Mouse (Mus musculus): ENCODE data around the gene Rapgef3. TPM values are rescaled to one million over a fixed set of nuclear protein-coding genes. Genes with fewer than 3 reads are reported as not detected.

Gene Rapgef3
- total and polyA plus RNA-seq, 3 experiments: 2.5 to 3.4 (median 3.2) TPM

- no peaks in the 10 kb centered on the region for H3K9me3 ChIP-seq (replicated peaks; ENCODE audit: low read length)
- DNase-seq (ENCODE audit: extremely low read depth): no peak
- peaks cover 14 to 62% of the 10 kb centered on the region in 2 experiments for H3K4me1 ChIP-seq (ENCODE audit: control insufficient read depth in 1 of 2, insufficient read depth in 2 of 2)
- TF ChIP-seq TCF12 (IDR thresholded peaks at IDR 0.05; ENCODE audit: low read depth, low read length): no peak
- TF ChIP-seq CTCF (conservative IDR thresholded peaks at IDR 0.05 in 1 of 2, IDR thresholded peaks at IDR 0.05 in 1 of 2; ENCODE audit: low read depth in 2 of 2, low read length in 2 of 2): no peak
- TF ChIP-seq USF2 (conservative IDR thresholded peaks at IDR 0.05; ENCODE audit: low read depth, low read length): no peak
- TF ChIP-seq MAFK (IDR thresholded peaks at IDR 0.05; ENCODE audit: insufficient replicate concordance, low read length): no peak
- no peak for TF ChIP-seq NRF1 (IDR thresholded peaks at IDR 0.05; ENCODE audit: low read depth, low read length)
- TF ChIP-seq ZMIZ1 (IDR thresholded peaks at IDR 0.05; ENCODE audit: low read depth, low read length): no peak
- TF ChIP-seq SMC3 (IDR thresholded peaks at IDR 0.05; ENCODE audit: low read depth, low read length): no peak
- TF ChIP-seq TBP (conservative IDR thresholded peaks at IDR 0.05; ENCODE audit: low read depth, low read length): no peak
- no peak for TF ChIP-seq ELF1 (IDR thresholded peaks at IDR 0.05; ENCODE audit: low read depth, low read length)
- TF ChIP-seq RCOR1 (conservative IDR thresholded peaks at IDR 0.05; ENCODE audit: low read depth, low read length): no peak
- no peak for TF ChIP-seq EP300 (IDR thresholded peaks at IDR 0.05; ENCODE audit: low read length)
- TF ChIP-seq JUND (conservative IDR thresholded peaks at IDR 0.05; ENCODE audit: low read depth, low read length): no peak
- no peak for TF ChIP-seq MEF2A (IDR thresholded peaks at IDR 0.05; ENCODE audit: borderline replicate concordance, low read depth, low read length)
- no peak for TF ChIP-seq NELFE (IDR thresholded peaks at IDR 0.05; ENCODE audit: low read depth, low read length)
- TF ChIP-seq KAT2A (IDR thresholded peaks at IDR 0.05; ENCODE audit: insufficient replicate concordance, low read length): no peak
- no peak for TF ChIP-seq HCFC1 (IDR thresholded peaks at IDR 0.05; ENCODE audit: low read depth, low read length)
- no peak for TF ChIP-seq RAD21 (IDR thresholded peaks at IDR 0.05; ENCODE audit: low read depth, low read length)
- TF ChIP-seq MYC (IDR thresholded peaks at IDR 0.05; ENCODE audit: low read depth, low read length): no peak
- H3K4me3 ChIP-seq (replicated peaks in 1 of 3; ENCODE audit: low read depth in 2 of 3, low read length in 2 of 3, poor library complexity in 1 of 3): no peak overlapping the region
- no peak overlapping the region for H3K27ac ChIP-seq (ENCODE audit: insufficient read depth, low read depth)
- H3K4me2 ChIP-seq (ENCODE audit: insufficient read depth, low read depth, poor library complexity, severe bottlenecking): no peak overlapping the region
- H3K9ac ChIP-seq (ENCODE audit: insufficient read depth, low read depth): no peak overlapping the region
- H3K79me2 ChIP-seq (replicated peaks; ENCODE audit: control insufficient read depth, extremely low read depth, insufficient read depth, poor library complexity, severe bottlenecking): peaks cover 9% of the 10 kb centered on the region
- H3K36me3 ChIP-seq (replicated peaks in 1 of 2; ENCODE audit: control insufficient read depth in 1 of 2, insufficient read depth in 1 of 2, low read length in 1 of 2): peaks cover 0 to 2% of the 10 kb centered on the region in 2 experiments
- H3K27me3 ChIP-seq (replicated peaks): peaks cover 2% of the 10 kb centered on the region
- dilution Hi-C loops (cut with MboI; ENCODE audit: extremely low pct_ligation_motif_present, extremely low pct_unique_long_range_greater_than_20kb, low sequenced_read_pairs): loop anchor here (25.0 kb wide), 1 partner anchor 180 kb away; the partner anchor contains the start of gene Tmem106c
- in situ Hi-C loops (cut with MboI; ENCODE audit: low pct_ligation_motif_present, low pct_unique_long_range_greater_than_20kb, low sequenced_read_pairs): no loop called here
These were observed 14.4 kb upstream of the Rapgef3 start for GRCm38 (mm10) chr15:97781961-97782748.

GRCm38 (mm10) chr15:97780611-97781031 is 12.8 kb upstream of the Rapgef3 start:
- H3K79me2 ChIP-seq (replicated peaks; ENCODE audit: control insufficient read depth, extremely low read depth, insufficient read depth, poor library complexity, severe bottlenecking): peaks cover 4% of the 10 kb centered on the region; the same call in 1 of the 2 replicates
- no peak overlapping the region for H3K4me2 ChIP-seq (ENCODE audit: insufficient read depth, low read depth, poor library complexity, severe bottlenecking)
- H3K4me1 ChIP-seq (ENCODE audit: control insufficient read depth in 1 of 2, insufficient read depth in 2 of 2): peaks cover 5 to 56% of the 10 kb centered on the region in 2 experiments
- no peak overlapping the region for H3K27ac ChIP-seq (ENCODE audit: insufficient read depth, low read depth)
- no peak for DNase-seq (ENCODE audit: extremely low read depth)
- no peaks in the 10 kb centered on the region for H3K36me3 ChIP-seq (replicated peaks in 1 of 2; ENCODE audit: control insufficient read depth in 1 of 2, insufficient read depth in 1 of 2, low read length in 1 of 2)
- no peaks in the 10 kb centered on the region for H3K9me3 ChIP-seq (replicated peaks; ENCODE audit: low read length)
- in situ Hi-C loops (cut with MboI; ENCODE audit: low pct_ligation_motif_present, low pct_unique_long_range_greater_than_20kb, low sequenced_read_pairs) (no loop called here), dilution Hi-C loops (cut with MboI; ENCODE audit: extremely low pct_ligation_motif_present, extremely low pct_unique_long_range_greater_than_20kb, low sequenced_read_pairs) (loop anchor here (25.0 kb wide), 1 partner anchor 182 kb away; the partner anchor contains the start of gene Tmem106c)
- TF ChIP-seq MAX (IDR thresholded peaks at IDR 0.05; ENCODE audit: low read length): no peak
- no peak for TF ChIP-seq TBP (conservative IDR thresholded peaks at IDR 0.05; ENCODE audit: low read depth, low read length)
- TF ChIP-seq PAX5 (IDR thresholded peaks at IDR 0.05; ENCODE audit: low read length): no peak
- no peak for TF ChIP-seq JUND (conservative IDR thresholded peaks at IDR 0.05; ENCODE audit: low read depth, low read length)
- no peak for TF ChIP-seq JUN (IDR thresholded peaks at IDR 0.05; ENCODE audit: insufficient read depth, low read depth, low read length)
- no peak for TF ChIP-seq MEF2A (IDR thresholded peaks at IDR 0.05; ENCODE audit: borderline replicate concordance, low read depth, low read length)
- TF ChIP-seq ETS1 (conservative IDR thresholded peaks at IDR 0.05; ENCODE audit: low read depth, low read length): no peak
- no peak for TF ChIP-seq USF2 (conservative IDR thresholded peaks at IDR 0.05; ENCODE audit: low read depth, low read length)
- no peak for TF ChIP-seq MXI1 (IDR thresholded peaks at IDR 0.05; ENCODE audit: low read depth, low read length)
- no peak overlapping the region for H3K4me3 ChIP-seq (replicated peaks in 1 of 3; ENCODE audit: low read depth in 2 of 3, low read length in 2 of 3, poor library complexity in 1 of 3)
- H3K27me3 ChIP-seq (replicated peaks): peaks cover 2% of the 10 kb centered on the region
- no peak overlapping the region for H3K9ac ChIP-seq (ENCODE audit: insufficient read depth, low read depth)
